Mouse (Mus musculus) left cerebral cortex, adult 8-10 months (tissue): Measurements from ENCODE around the gene Ptchd1. TPM values are rescaled to one million over a fixed set of nuclear protein-coding genes. Genes with fewer than 3 reads are reported as not detected.

Source experiments
- DNase-seq, 2 experiments: peaks; one replicate each; pipeline ENCODE4 v3.0.0; 2022; ENCODE audit warnings: low spot score in 2 of 2
- total RNA-seq, 4 experiments: library from RNA; stranded (reverse); gene quantifications; 2 replicates each; pipeline ENCODE4 v1.2.4; 2022

The Ptchd1 gene
- total RNA-seq, result 10 to 100 TPM; 16.8 to 21.3 (median 20.4) TPM

DNA sequence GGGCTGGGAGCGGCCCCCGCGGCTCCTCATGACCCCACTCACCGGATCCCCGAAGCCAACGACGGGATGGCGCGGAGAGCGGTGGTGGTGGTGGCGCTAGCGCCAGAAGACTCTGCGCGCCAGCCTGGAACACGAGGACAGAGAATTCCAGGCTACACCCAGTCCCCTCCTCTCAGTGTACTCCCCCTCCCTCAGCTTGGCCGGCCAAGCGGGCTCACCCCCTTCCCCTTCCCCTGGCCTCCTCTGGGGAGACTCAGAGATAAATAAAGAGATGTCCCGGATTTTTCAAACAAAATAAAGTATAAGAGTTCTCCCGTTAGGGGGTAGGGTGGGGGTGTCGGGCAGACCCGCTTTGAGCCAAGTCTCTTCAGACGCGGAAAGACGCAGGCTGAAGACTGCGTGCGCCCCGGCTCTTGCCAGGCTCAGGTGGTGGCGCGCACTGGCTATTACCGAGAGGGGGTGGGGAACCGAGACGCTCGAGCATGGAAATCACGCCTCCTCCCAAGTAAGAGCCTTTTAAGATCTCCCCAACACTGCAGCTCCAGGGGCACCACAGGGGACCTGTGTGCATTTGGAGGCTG is at the start of gene Ptchd1:
Ptchd1 (minus strand) TSS at position 114 of the 581 bp plus-strand sequence.
- peak; percentile 13 to 15 for DNase-seq

DNA sequence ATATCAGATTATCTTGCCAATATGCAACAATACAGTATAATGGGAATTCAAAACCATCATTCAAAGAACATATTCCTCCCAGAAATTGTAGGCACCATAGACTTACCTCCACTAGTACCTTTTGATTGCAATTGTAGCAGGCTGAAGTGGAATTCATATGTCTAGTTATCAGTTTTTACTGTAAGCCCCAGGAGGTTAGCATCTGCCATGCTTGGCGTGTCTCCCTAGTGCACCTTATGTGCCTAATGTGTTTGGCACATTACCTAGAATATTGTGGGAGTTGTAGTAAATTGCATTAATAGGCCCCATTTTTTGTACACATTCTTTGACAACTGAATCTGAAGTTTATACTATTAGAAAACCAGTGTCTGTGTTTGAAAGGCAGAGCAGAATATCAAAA is 34.4 kb upstream of the Ptchd1 start:
- no peak for DNase-seq

DNA sequence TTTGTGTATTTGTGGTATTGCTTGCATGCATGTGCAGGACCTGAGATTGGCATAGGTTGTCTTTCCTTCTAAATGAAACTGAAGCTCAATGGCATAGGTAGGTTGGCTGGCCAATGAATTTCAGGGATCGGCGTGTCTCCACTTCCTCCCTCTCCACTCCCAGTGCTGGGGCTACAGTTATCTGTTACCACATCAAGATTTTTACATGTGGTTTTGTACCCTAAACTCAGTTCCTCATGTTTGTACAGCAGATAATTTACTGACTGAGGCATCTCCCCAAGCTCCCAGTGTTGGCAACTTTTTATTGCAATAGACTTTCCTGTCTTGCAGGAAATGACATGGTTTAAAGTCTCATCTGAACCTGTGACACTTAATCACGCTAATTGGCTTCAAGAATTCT is 22.4 kb upstream of the Ptchd1 start:
- no peak for DNase-seq

DNA sequence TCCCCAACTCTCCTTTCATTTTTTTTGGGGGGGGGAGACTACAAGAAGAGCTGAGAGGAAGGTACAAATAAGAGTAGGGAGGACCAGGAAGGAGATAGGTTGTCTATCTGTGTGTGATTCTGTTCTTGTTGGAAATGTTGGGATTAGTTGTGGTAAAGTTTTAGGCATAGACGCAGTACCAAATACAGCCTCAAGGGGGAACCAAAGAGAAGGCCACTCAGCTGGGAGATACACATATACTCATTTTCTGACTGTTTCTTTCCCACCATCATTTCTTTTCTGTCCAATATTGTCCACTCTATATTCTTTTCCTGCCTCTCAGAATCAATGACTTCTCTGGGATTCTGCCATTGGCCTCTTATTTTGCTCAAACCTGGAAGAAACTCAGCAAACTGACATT is 20.4 kb upstream of the Ptchd1 start:
- peak in 1 of 2 experiments; percentile 2 for DNase-seq

DNA sequence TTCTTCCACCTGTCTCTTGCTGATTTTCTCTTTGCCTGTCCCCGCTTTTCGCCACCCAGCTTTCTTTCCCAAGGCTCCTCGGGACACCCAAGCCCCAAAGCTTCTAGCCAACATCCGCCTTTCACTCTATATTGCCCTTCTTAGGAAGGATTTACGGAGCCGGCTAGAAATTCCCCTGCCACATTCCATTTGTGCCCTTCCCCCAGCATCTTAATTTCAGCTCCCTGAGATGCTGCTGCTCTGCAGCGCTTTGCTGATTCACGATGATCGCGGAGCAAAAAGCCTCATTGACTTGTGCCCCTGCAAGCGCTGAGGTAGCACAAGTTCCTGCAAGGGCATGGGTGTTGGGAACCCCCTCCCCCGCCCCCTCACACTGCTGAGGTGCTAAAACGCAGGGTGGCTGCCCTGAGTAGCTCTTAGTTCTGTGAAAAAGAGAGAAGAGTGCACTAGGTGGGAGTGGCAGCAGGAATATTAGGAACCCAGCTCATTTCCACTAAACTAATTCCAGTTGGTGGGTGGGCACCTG is 2.1 kb upstream of the Ptchd1 start:
- peak in 1 of 2 experiments; percentile 6 for DNase-seq

DNA sequence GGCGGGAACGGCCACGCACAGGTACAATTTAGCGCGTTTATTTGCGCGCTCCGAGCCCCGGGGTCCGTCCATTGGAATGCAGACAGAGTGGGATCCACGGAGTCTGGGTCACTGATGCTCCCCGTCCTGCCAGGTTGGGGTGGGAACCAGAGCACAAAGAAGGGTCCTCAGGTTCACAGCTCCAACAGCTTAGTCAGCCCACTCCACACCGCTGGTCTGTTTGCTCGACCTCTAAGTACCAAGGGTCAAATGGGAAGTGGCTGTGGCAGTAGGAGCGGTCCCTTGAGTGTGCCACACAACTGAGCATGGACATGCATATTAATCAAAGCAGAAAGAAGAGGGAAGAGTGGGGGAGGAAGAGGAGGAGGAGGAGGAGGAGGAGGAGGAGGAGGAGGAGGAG is 1.3 kb upstream of the Ptchd1 start:
- no peak for DNase-seq

DNA sequence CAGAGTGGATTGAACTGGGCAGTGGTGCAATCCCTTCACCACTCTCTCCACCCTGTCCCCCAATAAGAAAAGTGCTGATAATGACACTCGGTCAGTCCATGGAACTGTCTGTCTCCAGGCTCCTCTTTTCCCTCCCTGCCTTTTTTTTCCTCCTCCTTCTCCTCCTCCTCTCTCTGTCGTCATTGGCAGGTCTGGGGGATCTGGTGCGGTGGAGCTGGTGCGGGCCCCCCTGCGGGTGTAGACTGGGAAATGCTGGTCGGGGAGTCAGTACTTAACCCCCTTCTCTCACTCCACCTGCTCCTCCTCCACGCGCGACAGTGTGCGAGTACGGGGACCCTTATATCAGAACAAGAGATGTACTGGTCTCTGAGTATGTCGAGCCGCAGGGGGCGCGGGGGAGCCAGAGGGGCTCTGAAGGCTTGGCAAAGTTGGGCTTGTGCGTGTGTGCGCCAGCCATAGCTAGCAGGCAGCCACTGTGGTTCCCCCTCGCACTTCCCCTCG is 777 bp upstream of the Ptchd1 start, which contains the start of gene Gm15155:
Gm15155 (plus strand) TSS at position 401 of the 501 bp plus-strand sequence.
- DNase-seq, result peak; percentile 13 to 24

DNA sequence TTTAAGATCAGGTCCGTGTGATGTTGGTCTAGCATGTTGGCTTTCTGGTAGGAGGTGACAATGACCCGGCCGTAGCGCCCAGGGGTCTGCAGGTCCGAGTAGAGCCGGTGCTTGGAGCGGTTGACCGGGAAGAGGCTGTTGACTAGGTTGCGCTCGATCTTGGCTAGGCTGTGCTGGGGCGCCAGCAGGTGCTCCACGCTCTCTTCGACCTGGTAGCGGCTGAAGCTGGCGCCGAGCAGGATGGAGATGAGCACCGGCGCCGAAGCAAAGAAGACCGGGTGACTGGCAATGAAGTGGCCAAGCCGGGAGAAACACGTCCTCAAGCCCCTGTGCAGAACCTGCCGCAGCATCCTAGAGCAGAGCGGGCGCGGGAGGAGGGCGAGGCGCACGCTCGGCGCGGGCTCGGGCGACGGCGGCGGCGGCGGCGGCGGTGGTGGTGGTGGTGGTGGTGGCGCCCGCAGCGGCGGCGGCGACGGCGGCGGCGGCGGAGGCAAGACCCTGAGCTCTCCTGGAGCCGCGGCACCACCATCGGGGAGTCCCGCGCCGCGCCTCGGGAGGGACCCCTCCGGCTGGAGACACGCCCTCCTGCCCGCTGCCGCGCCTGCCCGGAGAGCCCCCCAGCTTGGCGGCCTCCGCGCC is 534 bp downstream of the Ptchd1 start:
- peak; percentile 5 to 7 for DNase-seq

DNA sequence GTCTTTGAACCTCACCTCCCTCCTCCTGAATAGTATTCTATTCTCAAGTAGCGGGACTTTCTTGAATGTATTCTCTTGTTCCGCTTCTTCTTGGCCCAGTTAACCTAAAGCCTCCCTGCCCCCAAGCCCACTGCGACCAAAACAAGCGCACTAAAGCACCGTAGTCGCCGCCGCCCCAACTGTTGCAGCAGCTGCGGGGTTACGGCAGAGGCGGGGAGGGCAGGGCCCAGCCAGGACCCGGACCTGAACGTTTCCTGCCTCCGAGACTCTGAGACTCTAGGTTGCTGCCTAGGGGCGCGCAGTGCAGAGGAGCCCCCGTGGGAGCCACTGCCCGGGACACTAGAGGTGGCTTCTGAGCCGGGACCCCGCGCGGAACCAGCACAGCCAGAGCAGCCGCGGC is 1.1 kb downstream of the Ptchd1 start:
- DNase-seq, result peak in 1 of 2 experiments; percentile 7

DNA sequence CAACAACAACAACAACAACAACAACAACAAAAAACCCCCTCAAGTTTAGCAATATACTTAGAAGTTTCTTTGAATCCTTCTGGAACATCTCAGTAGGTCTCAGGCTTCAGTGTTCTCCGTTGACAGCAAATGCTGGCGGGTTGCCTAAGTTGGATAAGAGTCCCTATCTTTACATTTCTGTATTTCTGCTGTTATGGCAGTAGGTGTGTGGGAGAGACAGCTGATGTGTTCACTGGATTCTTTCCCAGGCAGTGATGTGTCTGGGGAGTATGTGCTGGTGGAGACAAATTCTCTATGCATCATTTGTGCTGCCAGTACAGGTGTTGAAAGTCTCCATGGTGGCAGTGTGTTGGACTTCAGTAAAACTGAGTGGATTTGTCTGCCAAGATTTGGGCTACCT is 22.4 kb downstream of the Ptchd1 start:
- DNase-seq, result peak in 1 of 2 experiments; percentile 68

DNA sequence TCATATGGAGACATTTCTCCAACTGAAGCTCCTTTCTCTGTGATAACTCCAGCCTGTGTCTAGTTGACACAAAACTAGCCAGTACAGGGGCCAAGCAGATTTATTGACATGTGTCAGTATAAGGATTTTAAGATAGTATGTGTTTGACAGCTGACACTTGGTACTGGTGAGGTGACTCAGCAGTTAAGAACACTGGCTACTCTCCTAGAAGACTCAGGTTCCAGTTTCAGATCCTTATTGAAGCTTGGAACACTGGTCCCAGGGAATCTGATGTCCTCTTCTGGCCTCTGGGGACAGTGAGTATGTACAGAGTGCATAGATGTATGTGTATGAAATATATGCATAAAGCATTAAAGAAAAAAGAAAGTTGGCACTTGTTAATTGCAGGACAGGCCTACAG is 27.2 kb downstream of the Ptchd1 start:
- DNase-seq, result no peak

DNA sequence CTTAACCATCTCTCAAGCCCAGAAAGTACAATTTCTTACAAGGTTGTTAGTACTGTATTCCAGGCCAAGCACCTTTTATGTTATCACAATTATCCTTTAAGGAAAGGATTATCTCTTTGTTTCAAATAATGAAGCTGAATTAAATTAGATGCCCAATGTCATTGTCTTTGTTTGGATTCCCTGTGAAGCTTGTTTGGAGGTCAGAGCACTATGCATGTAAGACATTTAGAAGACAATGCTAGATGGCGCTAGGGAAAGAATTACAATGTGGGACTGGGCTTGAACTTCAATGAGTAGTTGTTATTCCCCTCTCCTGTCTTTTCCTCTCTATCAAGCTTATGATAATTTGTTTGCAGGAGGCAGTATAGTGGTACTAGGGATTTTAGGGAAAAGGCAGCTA is 28.9 kb downstream of the Ptchd1 start:
- DNase-seq, result no peak

DNA sequence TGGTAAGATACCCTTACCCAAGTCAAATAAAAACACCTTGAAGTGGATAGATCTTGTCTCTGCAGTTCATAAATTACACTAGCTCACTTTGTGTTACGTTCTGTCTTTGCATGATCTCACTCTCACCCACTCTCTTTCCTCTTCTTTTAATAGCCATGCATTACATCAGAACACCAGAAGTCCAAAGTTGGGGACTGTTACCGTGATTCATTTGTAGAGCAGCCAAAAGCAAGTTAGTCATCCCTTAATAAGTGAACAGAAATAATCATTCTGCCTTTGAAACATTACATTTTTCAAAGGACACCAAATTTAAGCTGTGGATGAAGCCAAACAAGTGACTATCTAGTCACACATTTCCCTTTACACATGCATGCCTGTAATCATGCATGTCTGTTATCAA is 31.1 kb downstream of the Ptchd1 start:
- no peak for DNase-seq

DNA sequence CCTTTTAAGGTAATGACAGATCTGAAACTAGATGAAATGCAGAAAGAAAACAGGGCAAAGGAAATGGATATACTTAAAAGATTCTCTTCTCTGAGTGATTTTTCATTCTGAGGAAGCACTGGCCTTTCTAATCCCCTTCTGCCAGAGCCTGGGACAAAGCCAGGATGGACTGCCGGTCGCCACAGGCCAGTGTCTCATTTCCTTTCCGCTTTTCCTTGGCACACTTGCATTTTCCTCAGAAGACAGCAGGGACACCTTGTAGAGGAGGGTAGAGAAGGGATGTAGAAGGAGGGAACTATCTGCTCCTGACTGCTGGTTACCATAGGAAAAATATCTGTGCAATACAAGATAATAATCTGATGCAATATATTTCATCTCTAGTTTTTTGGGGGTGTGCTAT is 32.1 kb downstream of the Ptchd1 start:
- DNase-seq, result no peak

DNA sequence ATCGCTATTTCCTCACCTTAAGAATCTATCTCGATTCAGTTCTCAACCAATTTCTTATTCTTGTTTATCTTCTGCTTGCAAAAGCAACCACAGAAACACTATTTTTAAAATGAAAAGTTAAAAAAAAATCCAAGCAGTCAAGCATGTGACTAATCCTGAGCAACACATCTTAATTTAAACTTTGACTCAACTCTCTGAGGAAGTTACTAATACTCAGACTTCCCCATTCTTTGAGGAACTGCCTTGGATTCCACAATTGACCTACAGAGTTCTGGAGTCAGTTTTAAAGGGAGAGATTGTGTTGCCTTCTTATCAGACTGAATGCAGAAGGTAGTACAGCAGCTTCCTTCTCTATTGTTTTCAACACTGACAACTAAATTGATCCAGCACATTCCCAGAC is 39.0 kb downstream of the Ptchd1 start:
- DNase-seq, result no peak

DNA sequence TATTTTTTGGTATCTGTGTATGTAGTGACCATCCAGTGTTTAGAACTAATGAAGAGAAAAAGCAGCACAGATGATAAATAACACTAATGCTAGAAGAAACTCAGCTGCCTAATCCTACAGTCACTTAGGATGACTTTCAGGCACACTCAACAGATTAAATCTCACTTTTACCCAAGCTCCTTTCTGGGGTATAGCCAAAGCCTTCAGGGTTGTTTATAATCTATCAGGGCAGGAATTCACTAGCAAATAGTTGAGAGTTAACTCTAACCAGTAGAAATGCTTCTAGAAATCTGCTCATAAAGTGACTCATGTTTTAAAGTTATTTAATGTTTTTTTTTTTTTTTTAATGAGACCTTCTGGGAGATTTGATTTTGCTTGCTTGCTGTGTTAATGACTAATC is 43.8 kb downstream of the Ptchd1 start:
- no peak for DNase-seq

DNA sequence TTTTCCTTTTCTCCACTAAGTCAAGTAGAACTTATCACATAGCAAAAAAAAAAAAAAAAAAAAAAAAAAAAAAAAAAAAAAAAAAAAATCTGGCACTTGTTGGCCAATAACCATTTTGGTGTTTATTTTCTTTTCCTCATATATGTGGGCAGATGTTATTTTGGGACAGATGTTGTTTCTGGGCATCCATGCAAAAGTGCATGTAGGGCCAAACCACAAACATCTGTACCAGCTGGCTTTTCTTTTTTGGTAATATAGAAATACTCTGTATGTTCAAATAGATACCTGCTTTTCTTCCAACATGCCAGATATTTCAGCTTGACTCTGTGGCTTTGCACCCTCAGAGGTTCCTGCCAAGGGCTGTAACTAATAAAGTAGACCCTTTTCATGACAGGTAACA is 51.2 kb downstream of the Ptchd1 start:
- no peak for DNase-seq

DNA sequence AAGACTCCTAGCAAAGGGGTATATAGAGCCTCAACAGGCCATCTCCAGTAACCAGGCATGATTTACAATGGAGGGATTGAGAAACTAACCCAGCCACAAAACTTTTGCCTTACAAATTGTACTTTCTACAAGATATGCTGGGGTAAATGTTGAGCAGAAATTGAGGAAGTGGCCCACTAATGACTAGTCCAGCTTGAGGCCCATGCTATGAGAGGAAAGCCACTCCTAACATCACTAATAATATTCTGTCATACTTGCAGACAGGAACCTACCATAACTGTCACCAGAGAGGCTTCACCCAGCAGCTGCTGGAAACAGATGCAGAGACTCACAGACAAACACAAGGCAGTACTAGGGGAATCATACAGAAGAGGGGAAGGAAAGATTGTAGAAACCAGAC is 79.8 kb downstream of the Ptchd1 start:
- no peak for DNase-seq

Other genes starting within 250 kb of the Ptchd1 start
- gene Gm15155, start 927 bp upstream of the Ptchd1 start, total RNA-seq, result 1 to 10 TPM in 2 of 4 experiments, under 1 TPM in 1, not detected in 1; 0.55 to 1.7 (median 1.3) TPM